Mouse (Mus musculus): Measurements from ENCODE around the gene Oscp1. TPM values are rescaled to one million over a fixed set of nuclear protein-coding genes. Genes with fewer than 3 reads are reported as not detected.

Oscp1 gene
- polyA plus RNA-seq, 1 experiment from 2014 or later, result 26.4 TPM

DNA sequence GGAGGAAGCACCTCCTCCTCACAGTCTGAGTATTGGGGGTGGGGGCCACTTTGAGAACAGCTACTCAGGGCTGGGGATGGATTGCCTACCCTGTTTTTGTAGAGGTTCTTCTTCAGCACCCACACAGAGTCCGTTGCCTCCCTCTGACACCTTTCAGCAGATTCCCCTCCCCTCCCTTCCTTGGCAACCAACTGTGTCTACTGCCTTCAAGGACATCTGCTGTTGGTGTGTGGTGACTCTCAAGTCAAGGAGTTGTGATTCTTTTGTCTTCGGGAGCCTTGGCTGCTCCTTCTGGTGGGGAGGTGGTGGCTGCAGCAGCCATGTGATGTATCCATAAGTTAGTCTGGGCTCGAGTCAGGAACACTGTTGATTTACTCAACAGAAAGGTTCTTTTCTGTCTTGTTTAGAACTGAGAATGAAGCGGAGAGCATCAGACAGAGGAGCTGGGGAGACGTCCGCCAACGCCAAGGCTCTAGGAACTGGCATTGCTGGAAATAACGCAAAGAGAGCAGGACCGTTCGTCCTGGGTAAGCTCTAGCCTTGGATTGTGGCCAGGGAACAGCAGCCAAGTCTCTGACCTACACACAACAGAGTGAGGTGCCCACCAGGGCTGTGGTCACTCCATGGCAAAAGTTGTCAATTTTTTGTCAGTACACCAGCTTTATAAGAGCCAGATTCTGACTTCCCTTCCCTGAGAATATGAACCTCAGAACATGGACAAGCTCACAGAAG, 65.1 kb downstream of the Oscp1 start:
- Histone ChIP-seq H3K27me3 (ENCODE audit: control insufficient read depth, insufficient read depth, low read length) (no peaks in the 10 kb centered on the region), H3K9ac (ENCODE audit: low read depth, low read length) (no peak overlapping the region), H3K9me3 (ENCODE audit: control insufficient read depth, low read length) (no peaks in the 10 kb centered on the region), H3K4me2 (replicated peaks; ENCODE audit: low read depth, low read length) (no peak overlapping the region), H3K36me3 (ENCODE audit: control insufficient read depth, insufficient read depth, low read length) (0 out of 2 replicates have a peak, but pooled peaks cover 2% of the 10 kb centered on the region), H3K27ac (ENCODE audit: low read depth, low read length) (no peak overlapping the region), H3K4me1 (replicated peaks; ENCODE audit: control insufficient read depth, insufficient read depth, low read length) (no peaks in the 10 kb centered on the region), H3K4me3 (ENCODE audit: low read depth, low read length) (no peak overlapping the region)
- 90% methylated on average over 10 of the region's 10 CpGs for WGBS
- DNase-seq (ENCODE audit: low spot score) (no peak), ATAC-seq (ENCODE audit: low FRiP score) (no peak)

- no peak overlapping the region for H3K4me2 ChIP-seq (replicated peaks; ENCODE audit: low read depth, low read length)
- peaks cover 4% of the 10 kb centered on the region for H3K4me1 ChIP-seq (replicated peaks; ENCODE audit: control insufficient read depth, insufficient read depth, low read length)
- no peaks in the 10 kb centered on the region for H3K9me3 ChIP-seq (ENCODE audit: control insufficient read depth, low read length)
- no peak for ATAC-seq (ENCODE audit: low FRiP score)
- H3K27ac ChIP-seq (ENCODE audit: low read depth, low read length), result no peak overlapping the region
- WGBS, result 72% methylated on average over 11 of the region's 11 CpGs
- no peak for DNase-seq (ENCODE audit: low spot score)
- 0 out of 2 replicates have a peak, but pooled peaks cover 2% of the 10 kb centered on the region for H3K36me3 ChIP-seq (ENCODE audit: control insufficient read depth, insufficient read depth, low read length)
- H3K4me3 ChIP-seq (ENCODE audit: low read depth, low read length), result no peak overlapping the region
- H3K9ac ChIP-seq (ENCODE audit: low read depth, low read length), result no peak overlapping the region
- no peaks in the 10 kb centered on the region for H3K27me3 ChIP-seq (ENCODE audit: control insufficient read depth, insufficient read depth, low read length)
These were observed 72.1 kb downstream of the Oscp1 start for GRCm38 (mm10) chr4:126130502-126130901.

GRCm38 (mm10) chr4:126131290-126132121, 73.1 kb downstream of the Oscp1 start:
- Histone ChIP-seq H3K9me3 (ENCODE audit: control insufficient read depth, low read length) (no peaks in the 10 kb centered on the region), H3K36me3 (ENCODE audit: control insufficient read depth, insufficient read depth, low read length) (0 out of 2 replicates have a peak, but pooled peaks cover 2% of the 10 kb centered on the region), H3K4me3 (ENCODE audit: low read depth, low read length) (no peak overlapping the region), H3K27ac (ENCODE audit: low read depth, low read length) (no peak overlapping the region), H3K27me3 (ENCODE audit: control insufficient read depth, insufficient read depth, low read length) (no peaks in the 10 kb centered on the region), H3K9ac (ENCODE audit: low read depth, low read length) (no peak overlapping the region), H3K4me2 (replicated peaks; ENCODE audit: low read depth, low read length) (no peak overlapping the region), H3K4me1 (replicated peaks; ENCODE audit: control insufficient read depth, insufficient read depth, low read length) (peaks cover 4% of the 10 kb centered on the region)
- DNase-seq (ENCODE audit: low spot score) (peak; percentile 39), ATAC-seq (ENCODE audit: low FRiP score) (no peak)
- WGBS, result 51% methylated on average over 10 of the region's 10 CpGs

GRCm38 (mm10) chr4:126132636-126133264, 74.4 kb downstream of the Oscp1 start:
- Histone ChIP-seq H3K9me3 (ENCODE audit: control insufficient read depth, low read length) (no peaks in the 10 kb centered on the region), H3K27me3 (ENCODE audit: control insufficient read depth, insufficient read depth, low read length) (no peaks in the 10 kb centered on the region), H3K4me2 (replicated peaks; ENCODE audit: low read depth, low read length) (no peak overlapping the region), H3K4me1 (replicated peaks; ENCODE audit: control insufficient read depth, insufficient read depth, low read length) (peaks cover 4% of the 10 kb centered on the region), H3K9ac (ENCODE audit: low read depth, low read length) (no peak overlapping the region), H3K36me3 (ENCODE audit: control insufficient read depth, insufficient read depth, low read length) (0 out of 2 replicates have a peak, but pooled peaks cover 2% of the 10 kb centered on the region), H3K27ac (ENCODE audit: low read depth, low read length) (no peak overlapping the region), H3K4me3 (ENCODE audit: low read depth, low read length) (no peak overlapping the region)
- DNase-seq (ENCODE audit: low spot score), result no peak
- WGBS, result 77% methylated on average over 6 of the region's 6 CpGs
- no peak for ATAC-seq (ENCODE audit: low FRiP score)

- DNase-seq (ENCODE audit: low spot score), result no peak
- Histone ChIP-seq H3K9ac (ENCODE audit: low read depth, low read length) (no peak overlapping the region), H3K27me3 (ENCODE audit: control insufficient read depth, insufficient read depth, low read length) (no peaks in the 10 kb centered on the region), H3K9me3 (ENCODE audit: control insufficient read depth, low read length) (no peaks in the 10 kb centered on the region), H3K36me3 (ENCODE audit: control insufficient read depth, insufficient read depth, low read length) (peaks cover 2% of the 10 kb centered on the region; the same call in 1 of the 2 replicates), H3K27ac (ENCODE audit: low read depth, low read length) (no peak overlapping the region), H3K4me2 (replicated peaks; ENCODE audit: low read depth, low read length) (no peak overlapping the region), H3K4me3 (ENCODE audit: low read depth, low read length) (no peak overlapping the region), H3K4me1 (replicated peaks; ENCODE audit: control insufficient read depth, insufficient read depth, low read length) (peaks cover 4% of the 10 kb centered on the region)
- no peak for ATAC-seq (ENCODE audit: low FRiP score)
- 89% methylated on average over 4 of the region's 4 CpGs for WGBS
These were observed 75.9 kb downstream of the Oscp1 start for GRCm38 (mm10) chr4:126134236-126134635.

DNA sequence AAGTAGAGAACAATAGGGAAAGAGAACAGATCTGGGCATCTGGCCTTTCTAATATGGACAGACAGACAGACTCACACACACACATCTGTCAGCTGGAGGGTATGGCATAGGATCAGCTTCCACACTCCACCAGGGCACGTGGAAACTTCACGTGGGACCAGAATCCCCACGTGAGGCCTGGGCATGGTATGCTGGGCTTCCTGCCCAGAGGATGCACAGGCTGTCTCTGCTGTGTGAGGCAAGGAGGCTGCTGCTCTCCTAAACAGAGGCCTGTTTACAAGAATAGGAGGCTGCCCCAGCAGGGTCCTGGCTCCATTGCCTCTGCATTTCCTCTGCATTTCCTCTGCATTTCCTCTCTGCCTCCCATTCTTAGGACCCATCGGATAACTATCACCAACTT, 76.3 kb downstream of the Oscp1 start:
- WGBS, result 89% methylated on average over 4 of the region's 4 CpGs
- no peak for ATAC-seq (ENCODE audit: low FRiP score)
- Histone ChIP-seq H3K27ac (ENCODE audit: low read depth, low read length) (no peak overlapping the region), H3K36me3 (ENCODE audit: control insufficient read depth, insufficient read depth, low read length) (peaks cover 5% of the 10 kb centered on the region; the same call in 1 of the 2 replicates), H3K4me2 (replicated peaks; ENCODE audit: low read depth, low read length) (no peak overlapping the region), H3K27me3 (ENCODE audit: control insufficient read depth, insufficient read depth, low read length) (no peaks in the 10 kb centered on the region), H3K4me3 (ENCODE audit: low read depth, low read length) (no peak overlapping the region), H3K4me1 (replicated peaks; ENCODE audit: control insufficient read depth, insufficient read depth, low read length) (peaks cover 4% of the 10 kb centered on the region), H3K9ac (ENCODE audit: low read depth, low read length) (no peak overlapping the region), H3K9me3 (ENCODE audit: control insufficient read depth, low read length) (no peaks in the 10 kb centered on the region)
- DNase-seq (ENCODE audit: low spot score), result no peak

- Histone ChIP-seq H3K4me3 (ENCODE audit: low read depth, low read length) (no peak overlapping the region), H3K9ac (ENCODE audit: low read depth, low read length) (no peak overlapping the region), H3K27ac (ENCODE audit: low read depth, low read length) (no peak overlapping the region), H3K4me2 (replicated peaks; ENCODE audit: low read depth, low read length) (no peak overlapping the region), H3K27me3 (ENCODE audit: control insufficient read depth, insufficient read depth, low read length) (no peaks in the 10 kb centered on the region), H3K36me3 (ENCODE audit: control insufficient read depth, insufficient read depth, low read length) (peaks cover 2% of the 10 kb centered on the region; the same call in 1 of the 2 replicates), H3K4me1 (replicated peaks; ENCODE audit: control insufficient read depth, insufficient read depth, low read length) (no peaks in the 10 kb centered on the region), H3K9me3 (ENCODE audit: control insufficient read depth, low read length) (no peaks in the 10 kb centered on the region)
- WGBS, result 89% methylated on average over 4 of the region's 4 CpGs
- no peak for ATAC-seq (ENCODE audit: low FRiP score)
- DNase-seq (ENCODE audit: low spot score), result no peak
These were observed 79.4 kb downstream of the Oscp1 start for GRCm38 (mm10) chr4:126137773-126138172.

DNA sequence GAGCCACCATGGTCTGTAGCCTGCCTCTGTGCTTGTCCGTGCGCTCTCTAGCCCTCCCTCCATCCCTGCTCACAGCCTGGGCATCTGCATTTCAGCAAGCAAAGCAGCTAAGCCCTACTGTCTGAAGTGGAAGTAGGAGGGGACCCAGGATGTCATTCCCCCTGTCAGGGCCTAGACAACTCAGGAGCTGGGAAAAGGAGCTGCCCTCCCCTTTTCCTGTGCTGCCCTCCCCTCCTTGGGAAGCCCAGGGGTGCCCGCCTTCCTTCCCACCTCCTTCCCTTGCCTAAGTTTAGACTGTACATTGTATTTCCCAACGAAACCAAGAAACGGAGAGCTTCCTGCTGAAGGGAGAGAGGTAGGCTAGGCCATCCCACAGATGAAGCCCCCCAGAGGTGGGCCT, 82.7 kb downstream of the Oscp1 start:
- 83% methylated on average over 5 of the region's 5 CpGs for WGBS
- Histone ChIP-seq H3K36me3 (ENCODE audit: control insufficient read depth, insufficient read depth, low read length) (peaks cover 2% of the 10 kb centered on the region; the same call in 1 of the 2 replicates), H3K27ac (ENCODE audit: low read depth, low read length) (no peak overlapping the region)

More for the DNA sequence above, 82.7 kb downstream of the Oscp1 start:
- Histone ChIP-seq H3K27me3 (ENCODE audit: control insufficient read depth, insufficient read depth, low read length) (no peaks in the 10 kb centered on the region), H3K4me2 (replicated peaks; ENCODE audit: low read depth, low read length) (no peak overlapping the region), H3K9ac (ENCODE audit: low read depth, low read length) (no peak overlapping the region), H3K4me3 (ENCODE audit: low read depth, low read length) (no peak overlapping the region), H3K4me1 (replicated peaks; ENCODE audit: control insufficient read depth, insufficient read depth, low read length) (no peaks in the 10 kb centered on the region), H3K9me3 (ENCODE audit: control insufficient read depth, low read length) (no peaks in the 10 kb centered on the region)
- DNase-seq (ENCODE audit: low spot score) (no peak), ATAC-seq (ENCODE audit: low FRiP score) (no peak)

Measured in hindbrain, embryonic 11.5 days (tissue).